Mouse (Mus musculus): ENCODE data around the gene Smyd3. TPM values are rescaled to one million over a fixed set of nuclear protein-coding genes. Genes with fewer than 3 reads are reported as not detected.

Smyd3 gene
- polyA plus RNA-seq, 1 experiment = 10.6 TPM

GRCm38 (mm10) chr1:179345318-179345925 is 172.4 kb downstream of the Smyd3 start:
- Histone ChIP-seq H3K36me3 (ENCODE audit: control insufficient read depth, insufficient read depth) (no peaks in the 10 kb centered on the region), H3K4me3 (ENCODE audit: insufficient read depth, poor library complexity, severe bottlenecking) (no peak overlapping the region), H3ac (ENCODE audit: control insufficient read depth, insufficient read length, low read depth) (no peak overlapping the region), H3K79me2 (ENCODE audit: control insufficient read depth, insufficient read depth) (no peaks in the 10 kb centered on the region), H3K27me3 (ENCODE audit: control insufficient read depth, insufficient read depth, insufficient read length) (no peaks in the 10 kb centered on the region), H3K79me3 (ENCODE audit: low read depth) (no peaks in the 10 kb centered on the region)
- TF ChIP-seq FOSL1 (IDR thresholded peaks at IDR 0.05; ENCODE audit: insufficient read depth, low read length, poor library complexity, severe bottlenecking) = no peak
- no peak for TF ChIP-seq MYOG (IDR thresholded peaks at IDR 0.05; ENCODE audit: control insufficient read depth, extremely low read depth, insufficient read length)
- no peak for TF ChIP-seq CTCF (IDR thresholded peaks at IDR 0.05; ENCODE audit: control insufficient read depth, insufficient read depth, insufficient read length)
- TF ChIP-seq MYOD1 (IDR thresholded peaks at IDR 0.05; ENCODE audit: control insufficient read depth, insufficient read length, low read depth) = no peak
- TF ChIP-seq MAX (IDR thresholded peaks at IDR 0.05) = no peak
- TF ChIP-seq USF1 (IDR thresholded peaks at IDR 0.05; ENCODE audit: low read depth) = no peak
- TF ChIP-seq CEBPB (IDR thresholded peaks at IDR 0.05; ENCODE audit: low read depth) = no peak

DNA sequence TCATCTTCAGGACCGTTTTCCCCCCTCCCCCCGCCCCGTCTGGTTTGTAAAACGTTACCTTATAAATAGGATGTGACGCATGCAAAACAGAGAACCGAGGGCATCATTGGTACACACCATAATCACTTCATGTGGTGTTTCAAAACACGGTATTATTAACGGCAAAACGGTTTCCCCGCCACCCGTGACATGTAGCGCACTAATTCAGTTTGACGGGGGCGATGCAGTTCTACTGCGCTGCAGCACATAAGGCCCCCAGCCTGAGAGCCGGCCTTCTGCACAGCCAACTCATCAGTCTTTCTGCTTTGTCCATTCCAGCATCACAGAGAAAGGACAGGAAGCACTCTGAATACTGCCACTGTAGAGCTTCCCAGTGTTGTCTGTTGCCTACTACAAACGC is 174.4 kb downstream of the Smyd3 start:
- no peak overlapping the region for H3K4me3 ChIP-seq (ENCODE audit: insufficient read depth, poor library complexity, severe bottlenecking)
- H3K79me2 ChIP-seq (ENCODE audit: control insufficient read depth, insufficient read depth) = no peaks in the 10 kb centered on the region
- TF ChIP-seq CEBPB (IDR thresholded peaks at IDR 0.05; ENCODE audit: low read depth) (no peak), CTCF (IDR thresholded peaks at IDR 0.05; ENCODE audit: control insufficient read depth, insufficient read depth, insufficient read length) (no peak), FOSL1 (IDR thresholded peaks at IDR 0.05; ENCODE audit: insufficient read depth, low read length, poor library complexity, severe bottlenecking) (no peak), MYOG (IDR thresholded peaks at IDR 0.05; ENCODE audit: control insufficient read depth, extremely low read depth, insufficient read length) (no peak), MAX (IDR thresholded peaks at IDR 0.05) (no peak), MYOD1 (IDR thresholded peaks at IDR 0.05; ENCODE audit: control insufficient read depth, insufficient read length, low read depth) (no peak), USF1 (IDR thresholded peaks at IDR 0.05; ENCODE audit: low read depth) (no peak)
- H3K36me3 ChIP-seq (ENCODE audit: control insufficient read depth, insufficient read depth) = no peaks in the 10 kb centered on the region
- no peaks in the 10 kb centered on the region for H3K27me3 ChIP-seq (ENCODE audit: control insufficient read depth, insufficient read depth, insufficient read length)
- H3K79me3 ChIP-seq (ENCODE audit: low read depth) = no peaks in the 10 kb centered on the region
- H3ac ChIP-seq (ENCODE audit: control insufficient read depth, insufficient read length, low read depth) = no peak overlapping the region

DNA sequence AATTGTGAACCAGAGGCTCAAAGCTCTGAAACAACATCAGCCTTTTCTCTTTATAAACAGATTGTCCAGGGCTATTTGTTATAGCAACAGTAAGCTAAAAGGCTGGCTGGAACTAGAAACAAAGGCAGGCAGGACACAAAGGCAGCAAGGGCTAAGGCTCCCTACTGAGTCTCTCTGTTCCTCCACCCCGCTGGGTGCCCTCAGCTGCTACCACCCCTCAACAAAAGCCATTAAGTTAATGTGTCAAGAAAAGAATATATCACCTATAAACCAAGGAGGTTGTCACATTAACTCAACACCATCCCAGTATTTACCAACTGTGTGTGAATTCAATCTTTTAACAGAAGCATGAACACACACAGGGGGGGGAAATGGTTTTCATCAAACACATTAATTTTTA is 176.3 kb downstream of the Smyd3 start:
- H3K36me3 ChIP-seq (ENCODE audit: control insufficient read depth, insufficient read depth) = no peaks in the 10 kb centered on the region
- H3K27me3 ChIP-seq (ENCODE audit: control insufficient read depth, insufficient read depth, insufficient read length) = no peaks in the 10 kb centered on the region
- H3K79me2 ChIP-seq (ENCODE audit: control insufficient read depth, insufficient read depth) = no peaks in the 10 kb centered on the region
- TF ChIP-seq USF1 (IDR thresholded peaks at IDR 0.05; ENCODE audit: low read depth) = no peak
- no peak for TF ChIP-seq MYOD1 (IDR thresholded peaks at IDR 0.05; ENCODE audit: control insufficient read depth, insufficient read length, low read depth)
- TF ChIP-seq CEBPB (IDR thresholded peaks at IDR 0.05; ENCODE audit: low read depth) = no peak
- TF ChIP-seq MYOG (IDR thresholded peaks at IDR 0.05; ENCODE audit: control insufficient read depth, extremely low read depth, insufficient read length) = no peak
- no peak for TF ChIP-seq MAX (IDR thresholded peaks at IDR 0.05)
- no peak for TF ChIP-seq FOSL1 (IDR thresholded peaks at IDR 0.05; ENCODE audit: insufficient read depth, low read length, poor library complexity, severe bottlenecking)
- no peak for TF ChIP-seq CTCF (IDR thresholded peaks at IDR 0.05; ENCODE audit: control insufficient read depth, insufficient read depth, insufficient read length)
- no peaks in the 10 kb centered on the region for H3K79me3 ChIP-seq (ENCODE audit: low read depth)
- H3ac ChIP-seq (ENCODE audit: control insufficient read depth, insufficient read length, low read depth) = no peak overlapping the region
- H3K4me3 ChIP-seq (ENCODE audit: insufficient read depth, poor library complexity, severe bottlenecking) = no peak overlapping the region

DNA sequence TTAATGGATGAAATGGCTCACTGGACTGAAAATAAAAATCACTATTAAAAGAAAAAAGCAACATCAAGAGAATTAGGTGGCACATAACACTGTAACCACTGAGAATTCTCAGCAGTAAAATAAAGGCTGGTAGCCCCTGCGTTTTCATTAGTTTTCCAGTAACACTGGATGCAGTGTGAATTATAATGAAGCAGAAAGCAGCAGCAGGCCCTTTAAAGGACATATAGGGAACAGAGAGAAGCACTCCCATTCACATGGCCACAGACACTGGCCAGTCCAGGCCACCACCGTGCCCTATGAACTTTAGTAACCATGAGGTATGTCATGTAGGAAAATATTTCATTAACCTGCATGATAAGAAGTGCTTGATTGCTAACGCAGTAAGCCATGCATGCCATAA is 178.8 kb downstream of the Smyd3 start:
- no peak for TF ChIP-seq MYOD1 (IDR thresholded peaks at IDR 0.05; ENCODE audit: control insufficient read depth, insufficient read length, low read depth)
- TF ChIP-seq MAX (IDR thresholded peaks at IDR 0.05) = no peak
- no peak for TF ChIP-seq CTCF (IDR thresholded peaks at IDR 0.05; ENCODE audit: control insufficient read depth, insufficient read depth, insufficient read length)
- no peak for TF ChIP-seq MYOG (IDR thresholded peaks at IDR 0.05; ENCODE audit: control insufficient read depth, extremely low read depth, insufficient read length)
- no peak for TF ChIP-seq CEBPB (IDR thresholded peaks at IDR 0.05; ENCODE audit: low read depth)
- TF ChIP-seq USF1 (IDR thresholded peaks at IDR 0.05; ENCODE audit: low read depth) = no peak
- no peak for TF ChIP-seq FOSL1 (IDR thresholded peaks at IDR 0.05; ENCODE audit: insufficient read depth, low read length, poor library complexity, severe bottlenecking)
- no peaks in the 10 kb centered on the region for H3K36me3 ChIP-seq (ENCODE audit: control insufficient read depth, insufficient read depth)
- H3K79me2 ChIP-seq (ENCODE audit: control insufficient read depth, insufficient read depth) = no peaks in the 10 kb centered on the region
- no peaks in the 10 kb centered on the region for H3K27me3 ChIP-seq (ENCODE audit: control insufficient read depth, insufficient read depth, insufficient read length)
- H3K79me3 ChIP-seq (ENCODE audit: low read depth) = no peaks in the 10 kb centered on the region
- no peak overlapping the region for H3ac ChIP-seq (ENCODE audit: control insufficient read depth, insufficient read length, low read depth)
- H3K4me3 ChIP-seq (ENCODE audit: insufficient read depth, poor library complexity, severe bottlenecking) = no peak overlapping the region

DNA sequence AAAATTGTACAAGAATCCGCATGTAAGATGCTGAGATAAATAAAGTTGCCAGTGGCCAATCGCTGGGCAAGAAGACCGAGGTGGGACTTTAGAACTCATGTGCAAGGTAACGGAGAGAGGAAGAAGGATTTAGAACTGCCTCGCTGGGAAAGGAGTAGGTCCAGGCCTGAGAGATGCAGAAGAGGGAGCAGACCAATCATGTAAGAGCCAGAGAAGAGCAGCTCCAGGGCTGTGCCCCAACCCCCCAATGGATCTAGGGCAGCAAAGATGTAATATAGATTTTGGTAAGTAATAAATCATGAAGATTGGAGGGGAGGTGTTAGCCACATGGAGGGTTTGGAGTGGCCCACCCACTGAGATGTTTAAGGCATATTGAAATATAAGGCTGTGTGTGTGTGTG is 180.3 kb downstream of the Smyd3 start:
- no peaks in the 10 kb centered on the region for H3K79me3 ChIP-seq (ENCODE audit: low read depth)
- no peak overlapping the region for H3ac ChIP-seq (ENCODE audit: control insufficient read depth, insufficient read length, low read depth)
- TF ChIP-seq CTCF (IDR thresholded peaks at IDR 0.05; ENCODE audit: control insufficient read depth, insufficient read depth, insufficient read length) (no peak), MYOD1 (IDR thresholded peaks at IDR 0.05; ENCODE audit: control insufficient read depth, insufficient read length, low read depth) (no peak), MYOG (IDR thresholded peaks at IDR 0.05; ENCODE audit: control insufficient read depth, extremely low read depth, insufficient read length) (no peak), FOSL1 (IDR thresholded peaks at IDR 0.05; ENCODE audit: insufficient read depth, low read length, poor library complexity, severe bottlenecking) (no peak), MAX (IDR thresholded peaks at IDR 0.05) (no peak), CEBPB (IDR thresholded peaks at IDR 0.05; ENCODE audit: low read depth) (no peak), USF1 (IDR thresholded peaks at IDR 0.05; ENCODE audit: low read depth) (no peak)
- no peaks in the 10 kb centered on the region for H3K27me3 ChIP-seq (ENCODE audit: control insufficient read depth, insufficient read depth, insufficient read length)
- H3K79me2 ChIP-seq (ENCODE audit: control insufficient read depth, insufficient read depth) = no peaks in the 10 kb centered on the region
- no peaks in the 10 kb centered on the region for H3K36me3 ChIP-seq (ENCODE audit: control insufficient read depth, insufficient read depth)
- no peak overlapping the region for H3K4me3 ChIP-seq (ENCODE audit: insufficient read depth, poor library complexity, severe bottlenecking)

Data from C2C12 (cell line).